Mouse (Mus musculus) urinary bladder, adult 2 months (tissue): Measurements from ENCODE around the gene Cdc40. TPM values are rescaled to one million over a fixed set of nuclear protein-coding genes. Genes with fewer than 3 reads are reported as not detected.

Experiments used
- polyA plus RNA-seq: library from polyadenylated mRNA; depleted of rRNA; stranded (reverse); fragments of >200 nt; gene quantifications from 2 replicates; pipeline ENCODE4 v1.2.3, GENCODE M21; 2012; rRNA removed

The Cdc40 gene
- polyA plus RNA-seq, 1 experiment, result 15.6 TPM

Other genes starting within 250 kb of the Cdc40 start
- 2.0 and 2.4 TPM in 2 replicates for gene Mettl24, start 200.0 kb downstream of the Cdc40 start, polyA plus RNA-seq
- gene Wasf1, start 164 bp upstream of the Cdc40 start, polyA plus RNA-seq, result 1.1 and 1.2 TPM in 2 replicates
- gene Gpr6, start 189.0 kb upstream of the Cdc40 start, polyA plus RNA-seq, result not detected in 2 replicates